ENCODE assay signal across 8 mouse cellular contexts in the genomic region with DNA sequence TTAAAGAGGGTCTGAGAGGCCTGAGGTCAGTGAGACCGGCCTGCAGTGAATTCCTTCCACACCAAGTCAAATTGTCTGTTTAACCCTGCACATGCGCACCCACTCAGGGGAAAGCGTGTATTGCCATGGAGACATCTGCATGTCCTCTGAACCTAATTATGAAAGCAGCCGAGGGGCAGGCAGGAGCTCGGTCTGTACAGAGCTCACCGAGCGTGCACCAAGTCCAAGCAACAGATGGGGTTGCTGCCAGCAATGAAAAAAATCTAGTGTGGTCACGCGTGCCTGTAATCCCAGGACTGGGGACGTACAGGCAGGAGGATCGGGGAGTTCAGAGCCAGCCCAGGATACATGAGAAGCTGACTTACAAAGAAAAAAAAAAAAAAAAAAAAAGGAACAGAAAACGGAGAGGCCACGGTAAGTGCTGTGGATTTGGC. TPM values are rescaled to one million over a fixed set of nuclear protein-coding genes. Genes with fewer than 3 reads are reported as not detected.
DNase-seq lines count a peak whose midpoint lies in the region; ATAC-seq and TF ChIP-seq lines count a peak whose summit lies in the region.

No protein-coding gene starts in this region.

- peak overlapping the region; percentile 63 for H3K4me2 ChIP-seq in heart, embryonic 13.5 days

- 55% methylated on average over 13 of the region's 13 CpGs for WGBS in heart, embryonic 13.5 days
- WGBS in small intestine, adult 2 months = 37% methylated on average over 13 of the region's 13 CpGs

- intact Hi-C loops in heart, postnatal 25 days (cut with DNase I) = loop anchor here (1.0 kb wide), 1 partner anchor 203 kb away; no protein-coding TSS in a partner anchor

- TF ChIP-seq CTCF in small intestine, adult 2 months (IDR thresholded peaks at IDR 0.05; ENCODE audit: extremely low read depth, insufficient read length, insufficient replicate concordance, low read depth, low read length) = no peak

- H3K36me3 ChIP-seq in heart, embryonic 13.5 days = peaks cover 5% of the 10 kb centered on the region
- peaks cover 3% of the 10 kb centered on the region; the same call in 1 of the 2 replicates for H3K36me3 ChIP-seq in small intestine, adult 2 months (ENCODE audit: control insufficient read depth, insufficient read depth, low read length)

- DNase-seq in heart, adult 11 months = peak; percentile 90
- no peak for DNase-seq in heart, postnatal 25 days (ENCODE audit: low spot score)
- DNase-seq in embryo, embryonic 11 days = peak; percentile 76
- peak; percentile 62 for DNase-seq in kidney, postnatal 10 days
- DNase-seq in lung, postnatal 4 days = peak; percentile 13 to 36
- DNase-seq in urinary bladder, postnatal 10 days (ENCODE audit: low spot score) = no peak

- H3K27ac ChIP-seq in heart, embryonic 13.5 days (replicated peaks) = no peak overlapping the region
- H3K27ac ChIP-seq in small intestine, adult 2 months (ENCODE audit: insufficient read depth, low read depth, low read length) = no peak overlapping the region

- TF ChIP-seq POLR2A in small intestine, adult 2 months (IDR thresholded peaks at IDR 0.05; ENCODE audit: low read depth, low read length) = no peak

- H3K9me3 ChIP-seq in heart, embryonic 13.5 days = no peaks in the 10 kb centered on the region

- peaks cover 11% of the 10 kb centered on the region for H3K4me1 ChIP-seq in heart, embryonic 13.5 days
- no peaks in the 10 kb centered on the region for H3K4me1 ChIP-seq in small intestine, adult 2 months (ENCODE audit: control insufficient read depth, insufficient read depth, insufficient read length, low read length)

- H3K9ac ChIP-seq in heart, embryonic 13.5 days = no peak overlapping the region

- H3K27me3 ChIP-seq in heart, embryonic 13.5 days (replicated peaks) = no peaks in the 10 kb centered on the region
- no peaks in the 10 kb centered on the region for H3K27me3 ChIP-seq in small intestine, adult 2 months (ENCODE audit: control insufficient read depth, insufficient read depth, low read length)

- H3K4me3 ChIP-seq in heart, embryonic 13.5 days = peak overlapping the region; percentile 28
- H3K4me3 ChIP-seq in small intestine, adult 2 months (ENCODE audit: low read depth, low read length) = 0 out of 2 replicates have a peak overlapping the region, but pooled peaks have one; percentile 7

- no peak for ATAC-seq in heart, embryonic 13.5 days (ENCODE audit: extremely low read depth, insufficient number of reproducible peaks, low FRiP score, low TSS enrichment)

RNA-seq across cellular contexts. Expression of gene Crebl2, which starts 32.7 kb away (rescaled TPM):
- total RNA-seq in heart, postnatal 25 days (2021) = 10 to 100 TPM; 11.5 to 12.1 TPM
- 1.6 and 1.8 TPM in 2 replicates for polyA plus RNA-seq in heart, embryonic 13.5 days (2015; fragmentation: Nextera tagmentation; extraction: Ambion mirVana)
- 2.8 and 4.2 TPM in 2 replicates for polyA plus RNA-seq in small intestine, adult 2 months (2012; rRNA removed)

RNA-seq across cellular contexts. Expression of gene Gpr19, which starts 35.7 kb away (rescaled TPM):
- total RNA-seq in heart, postnatal 25 days (2021) = 1 to 10 TPM; 3.3 to 5.1 TPM
- polyA plus RNA-seq in heart, embryonic 13.5 days (2015; fragmentation: Nextera tagmentation; extraction: Ambion mirVana) = 8.5 and 8.6 TPM in 2 replicates
- 1.8 and 6.7 TPM in 2 replicates for polyA plus RNA-seq in small intestine, adult 2 months (2012; rRNA removed)

RNA-seq across cellular contexts. Expression of gene Cdkn1b, which starts 57.5 kb away (rescaled TPM):
- 10 to 100 TPM; 40.3 to 49.5 TPM for total RNA-seq in heart, postnatal 25 days (2021)
- 14.4 and 17.4 TPM in 2 replicates for polyA plus RNA-seq in heart, embryonic 13.5 days (2015; fragmentation: Nextera tagmentation; extraction: Ambion mirVana)
- 5.8 and 16.3 TPM in 2 replicates for polyA plus RNA-seq in small intestine, adult 2 months (2012; rRNA removed)

Comparison
In these comparisons a context has a peak if more than half of its experiments do, and no peak if none do; other contexts are left out.
1. DNase-seq: peak in heart, adult 11 months (single experiment), embryo, embryonic 11 days (single experiment), kidney, postnatal 10 days (single experiment) and lung, postnatal 4 days (2 of 2); none in heart, postnatal 25 days (single experiment) and urinary bladder, postnatal 10 days (single experiment).